Mouse (Mus musculus) layer of hippocampus, adult 18-20 months (tissue): ENCODE results near the gene Kctd19. TPM values are rescaled to one million over a fixed set of nuclear protein-coding genes. Genes with fewer than 3 reads are reported as not detected.

Experiments used
- DNase-seq, 2 experiments: peaks; one replicate each; pipeline ENCODE4 v3.0.0; 2022; ENCODE audit warnings: low spot score in 2 of 2
- long read RNA-seq: library from polyadenylated mRNA; stranded (forward); transcript quantifications from one replicate; pipeline ENCODE4 v2.0.0, GENCODE M21; 2021
- total RNA-seq, 2 experiments: library from RNA; stranded (reverse); gene quantifications; 2 replicates each; pipeline ENCODE4 v1.2.3; 2021

Gene Kctd19
- total RNA-seq = not detected
- long read RNA-seq = 0 reads

GRCm38 (mm10) chr8:105413391-105413790 is at the start of gene Kctd19, which contains the start of gene Lrrc36:
Kctd19 (minus strand) TSS chr8:105413502.
Lrrc36 (plus strand) TSS chr8:105413571.
- DNase-seq = no peak

DNA sequence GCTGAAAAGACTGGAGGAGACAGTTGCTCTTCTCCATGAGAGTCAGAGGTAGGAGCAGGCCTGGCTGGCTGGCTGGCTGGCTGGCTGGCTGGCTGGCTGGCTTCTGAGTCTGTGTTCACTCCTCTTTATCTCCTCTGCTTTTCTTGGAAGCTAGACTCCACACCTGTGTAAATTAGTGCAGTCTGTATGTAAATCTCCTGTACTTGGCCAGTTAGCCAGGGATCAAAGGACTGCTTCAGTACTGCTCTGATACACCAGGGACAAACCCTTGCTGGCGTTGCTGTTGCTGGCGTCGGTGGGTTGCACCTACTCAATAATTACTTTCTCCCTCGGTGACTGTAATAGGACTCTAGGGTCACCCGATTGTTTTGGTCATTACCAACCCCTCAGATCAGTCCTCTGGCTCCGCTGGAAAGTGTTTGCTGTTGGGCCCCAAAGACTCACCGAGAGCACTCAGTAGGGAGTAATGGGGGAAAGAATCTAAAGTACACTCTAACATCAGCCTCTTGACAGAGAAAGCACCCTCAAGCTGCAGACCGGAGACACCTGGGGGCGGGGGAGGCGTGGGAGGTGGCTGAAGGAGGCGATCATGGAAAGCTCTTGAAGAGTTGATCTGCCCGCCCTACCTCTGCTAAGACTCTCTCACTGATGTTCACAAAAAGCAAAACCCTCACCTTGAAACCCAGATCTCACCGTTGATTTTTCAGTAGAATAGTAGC is 47.9 kb upstream of the Kctd19 start:
- DNase-seq = no peak

GRCm38 (mm10) chr8:105455218-105455617 is 41.9 kb upstream of the Kctd19 start:
- DNase-seq = no peak

DNA sequence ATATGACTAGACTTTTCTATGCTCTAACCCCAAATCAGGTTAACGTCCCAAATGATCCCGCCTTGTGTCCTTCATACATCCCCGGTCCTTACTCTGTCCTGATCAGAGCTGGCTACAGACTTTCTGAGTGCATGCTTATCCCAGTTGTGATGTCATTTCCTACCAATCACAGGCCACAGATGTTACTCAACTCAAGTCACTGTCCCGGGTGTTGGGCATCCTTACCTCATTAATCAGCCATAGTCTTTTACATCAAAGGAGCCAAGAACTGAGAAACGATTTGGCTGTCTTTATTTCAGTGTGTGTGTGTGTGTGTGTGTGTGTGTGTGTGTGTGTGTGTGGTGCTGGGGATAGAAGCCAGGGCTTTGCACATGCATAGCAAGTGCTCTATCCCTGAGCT is 40.8 kb upstream of the Kctd19 start:
- no peak for DNase-seq

- no peak for DNase-seq
These were observed 40.0 kb upstream of the Kctd19 start for GRCm38 (mm10) chr8:105453296-105453695.

GRCm38 (mm10) chr8:105451903-105452603 is 38.8 kb upstream of the Kctd19 start:
- no peak for DNase-seq

- DNase-seq = no peak
These were observed 37.7 kb upstream of the Kctd19 start for GRCm38 (mm10) chr8:105450977-105451376.

DNA sequence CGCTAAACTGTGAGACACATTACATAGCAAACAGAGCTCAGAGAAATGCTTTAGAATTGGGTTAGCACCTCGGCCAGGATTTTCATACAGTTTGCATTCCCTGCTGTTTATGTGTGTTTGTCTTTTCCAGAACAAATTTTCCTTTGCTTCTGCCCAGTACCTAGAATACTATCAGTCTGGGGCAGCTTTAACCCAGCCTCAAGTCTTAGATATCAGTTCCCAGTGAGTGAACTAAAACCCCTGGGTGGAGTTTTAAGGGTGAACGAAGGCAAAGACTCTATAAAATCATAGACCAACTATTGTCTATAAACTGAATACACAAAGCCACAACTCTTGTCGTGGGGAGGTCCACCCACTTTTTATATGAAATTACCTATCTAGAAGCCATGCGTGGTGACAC is 35.3 kb upstream of the Kctd19 start:
- no peak for DNase-seq

GRCm38 (mm10) chr8:105448188-105448587 is 34.9 kb upstream of the Kctd19 start:
- DNase-seq = no peak

GRCm38 (mm10) chr8:105446127-105446552 is 32.8 kb upstream of the Kctd19 start:
- DNase-seq = peak in 1 of 2 experiments; percentile 31

DNA sequence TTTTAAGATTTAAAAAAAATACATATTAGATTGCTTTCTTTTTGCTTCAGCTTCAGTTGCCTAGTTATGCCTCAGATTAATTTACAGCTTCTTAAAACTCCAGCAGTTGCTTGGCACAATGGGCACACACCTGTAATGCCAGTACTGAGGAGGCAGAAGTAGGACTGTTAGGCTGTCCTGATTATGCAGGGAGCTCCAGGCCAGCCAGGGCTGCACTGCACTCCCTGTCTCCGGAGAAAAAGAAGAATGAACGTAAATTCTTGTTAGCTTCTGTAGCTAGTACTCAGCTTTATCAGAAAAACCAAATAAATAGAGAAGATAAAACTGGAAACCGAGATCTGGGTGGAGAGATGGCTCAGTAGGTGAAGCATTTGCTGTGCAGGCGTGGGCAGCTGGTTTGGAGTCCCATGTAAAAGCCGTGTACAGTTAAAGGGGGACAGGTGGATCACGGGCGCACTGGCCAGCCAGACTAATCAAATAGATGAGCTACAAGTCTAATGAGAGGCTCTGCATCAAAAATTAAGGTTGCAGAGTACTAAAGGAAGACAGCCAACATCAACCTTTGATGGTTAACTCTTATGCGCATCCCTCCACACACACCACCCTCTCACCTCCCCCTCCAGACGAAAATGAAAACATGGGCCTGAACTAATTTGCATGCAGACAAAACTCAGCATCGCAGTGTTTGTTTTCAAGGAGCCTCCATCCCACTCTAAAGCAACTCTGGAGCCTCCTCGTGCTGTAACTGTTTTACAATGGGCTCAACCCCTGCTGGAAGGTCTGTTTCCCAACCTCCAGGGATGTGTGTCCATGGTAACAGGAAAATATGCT is 32.2 kb upstream of the Kctd19 start:
- peak; percentile 45 to 78 for DNase-seq

DNA sequence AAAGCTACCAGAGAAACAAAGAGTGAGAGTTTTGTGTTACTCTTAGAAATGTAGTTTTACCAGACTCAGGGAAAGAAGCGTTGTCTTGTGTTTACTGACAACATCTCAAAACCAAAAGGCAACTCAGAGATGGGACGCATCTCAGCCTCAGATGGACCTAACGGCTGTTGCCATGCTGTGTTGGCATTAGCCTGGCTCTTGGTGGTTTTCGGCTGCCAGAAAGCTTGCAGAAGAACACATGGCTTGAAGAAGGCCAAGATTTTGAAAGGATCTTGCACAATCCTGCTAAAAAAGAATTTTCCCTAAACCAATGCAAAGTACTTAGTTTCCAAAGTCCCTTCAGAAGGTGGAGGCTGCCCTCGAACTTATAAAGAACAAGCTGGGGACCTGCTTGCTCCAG is 29.4 kb upstream of the Kctd19 start:
- DNase-seq = no peak

- no peak for DNase-seq
These were observed 28.1 kb upstream of the Kctd19 start for GRCm38 (mm10) chr8:105441433-105441832.

GRCm38 (mm10) chr8:105438865-105439264 is 25.6 kb upstream of the Kctd19 start:
- DNase-seq = no peak

DNA sequence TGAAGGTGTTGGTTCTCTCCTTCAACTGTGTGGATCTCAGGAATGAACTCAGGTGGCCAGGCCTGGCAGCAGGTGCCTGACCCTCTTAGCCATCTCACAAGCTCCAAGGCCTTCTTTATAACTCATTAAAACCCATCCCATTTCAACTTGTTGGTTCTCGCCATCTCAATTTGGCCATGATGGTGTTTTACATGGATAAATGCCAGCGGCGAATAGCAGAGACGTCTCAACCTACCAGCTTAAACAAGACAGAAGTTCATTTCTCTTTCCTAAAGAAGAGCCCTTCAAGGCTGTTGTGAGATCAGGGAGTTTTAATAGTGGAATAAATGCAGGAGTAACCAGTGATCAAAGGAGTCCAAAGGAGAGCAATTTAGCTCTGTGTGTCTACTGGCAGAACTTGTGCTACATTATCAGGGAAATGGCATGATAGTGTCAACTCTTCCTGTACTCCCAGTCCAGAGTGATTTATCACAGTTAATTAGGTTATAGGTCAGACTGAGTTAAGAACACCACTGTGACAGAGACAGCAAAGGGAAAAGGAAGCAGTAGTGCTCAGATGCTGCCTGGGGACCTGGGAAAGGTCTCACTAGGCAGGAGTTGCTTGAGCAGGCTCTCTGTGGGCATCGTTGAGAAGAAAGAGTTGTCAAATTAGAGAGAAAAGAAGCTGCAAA is 23.9 kb upstream of the Kctd19 start:
- no peak for DNase-seq

- no peak for DNase-seq
These were observed 22.9 kb upstream of the Kctd19 start for GRCm38 (mm10) chr8:105436218-105436617.

GRCm38 (mm10) chr8:105434136-105434535 is 20.8 kb upstream of the Kctd19 start:
- DNase-seq = no peak

GRCm38 (mm10) chr8:105433511-105433910 is 20.2 kb upstream of the Kctd19 start:
- DNase-seq = no peak

GRCm38 (mm10) chr8:105433021-105433420 is 19.7 kb upstream of the Kctd19 start:
- DNase-seq = peak in 1 of 2 experiments; percentile 16

DNA sequence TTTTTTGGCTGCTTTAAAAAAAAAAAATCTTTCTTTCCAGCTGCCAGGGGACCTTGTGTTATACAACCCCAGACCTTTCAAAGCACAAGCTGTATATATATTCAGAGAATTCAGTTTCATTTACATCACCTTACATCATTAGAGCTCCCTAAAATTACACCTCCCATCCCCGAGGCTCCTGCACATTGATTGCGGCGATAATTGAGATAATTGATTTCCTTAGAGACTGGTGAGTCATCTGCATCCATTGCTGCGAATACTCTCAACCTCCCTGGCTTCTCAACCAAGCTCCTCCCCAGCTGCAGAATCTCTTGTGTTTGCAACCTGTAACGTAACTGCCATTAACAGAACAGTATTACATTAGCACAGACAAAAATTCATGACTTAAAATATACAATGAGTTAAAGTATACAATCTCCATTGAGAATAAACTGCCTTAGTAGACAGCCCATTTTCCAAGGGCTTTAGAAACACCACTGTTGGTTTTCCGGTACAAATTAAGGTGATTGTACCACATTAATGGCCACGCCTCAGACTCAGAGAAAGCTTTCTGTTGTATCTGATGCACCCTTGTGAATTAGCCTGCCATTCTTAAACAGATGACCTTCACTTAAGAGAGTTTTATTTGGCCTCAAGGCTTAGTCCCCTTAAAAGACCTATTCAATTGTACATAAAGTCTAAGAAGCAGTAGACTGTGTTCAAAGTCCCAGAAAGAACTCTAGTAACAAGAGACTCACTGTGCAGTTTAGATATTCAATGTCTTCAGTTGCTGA is 18.6 kb upstream of the Kctd19 start:
- DNase-seq = no peak
